Mouse (Mus musculus) adrenal gland, adult 18-20 months (tissue): ENCODE measurements at regions not wholly inside any gene's neighbourhood (a gene's known extent, or its start where the extent isn't known, plus 50 kb on each side); places are given as distances from the start of the nearest gene placed in this dataset.

ENCODE experiments used
- DNase-seq, 2 experiments: peaks; one replicate each; pipeline ENCODE4 v3.0.0; 2021 to 2022; ENCODE audit warnings: low spot score in 2 of 2

- DNase-seq, result no peak
Observed at GRCm38 (mm10) chr4:152948956-152949355, 471.3 kb upstream of the Kcnab2 start.

GRCm38 (mm10) chr4:152941159-152941558 is 463.5 kb upstream of the Kcnab2 start:
- no peak for DNase-seq

GRCm38 (mm10) chr4:152936614-152937013 is 458.9 kb upstream of the Kcnab2 start:
- no peak for DNase-seq

- DNase-seq, result no peak
Observed at GRCm38 (mm10) chr4:152935484-152935883, 457.8 kb upstream of the Kcnab2 start.

- DNase-seq, result no peak
Observed at GRCm38 (mm10) chr4:152928422-152928985, 450.8 kb upstream of the Kcnab2 start.

GRCm38 (mm10) chr4:152920261-152920660 is 442.6 kb upstream of the Kcnab2 start:
- no peak for DNase-seq

- no peak for DNase-seq
Observed at GRCm38 (mm10) chr4:152919851-152920250, 442.2 kb upstream of the Kcnab2 start.

- no peak for DNase-seq
Observed at GRCm38 (mm10) chr4:152916576-152916975, 438.9 kb upstream of the Kcnab2 start.

- DNase-seq, result no peak
Observed at GRCm38 (mm10) chr4:152913497-152913896, 435.8 kb upstream of the Kcnab2 start.

- DNase-seq, result no peak
Observed at GRCm38 (mm10) chr4:152912846-152913245, 435.2 kb upstream of the Kcnab2 start.

GRCm38 (mm10) chr4:152908235-152908634 is 430.6 kb upstream of the Kcnab2 start:
- DNase-seq, result no peak

GRCm38 (mm10) chr4:152902851-152903250 is 425.2 kb upstream of the Kcnab2 start:
- no peak for DNase-seq

GRCm38 (mm10) chr4:152900049-152900448 is 422.4 kb upstream of the Kcnab2 start:
- DNase-seq, result no peak

- no peak for DNase-seq
Observed at GRCm38 (mm10) chr4:152895076-152895475, 417.4 kb upstream of the Kcnab2 start.

- DNase-seq, result no peak
Observed at GRCm38 (mm10) chr4:152892997-152893396, 415.3 kb upstream of the Kcnab2 start.

GRCm38 (mm10) chr4:152889211-152889610 is 411.5 kb upstream of the Kcnab2 start:
- DNase-seq, result no peak

GRCm38 (mm10) chr4:152888306-152888705 is 410.6 kb upstream of the Kcnab2 start:
- no peak for DNase-seq

GRCm38 (mm10) chr4:152886773-152887172 is 409.1 kb upstream of the Kcnab2 start:
- no peak for DNase-seq

GRCm38 (mm10) chr4:152881433-152881930 is 403.8 kb upstream of the Kcnab2 start:
- no peak for DNase-seq

- no peak for DNase-seq
Observed at GRCm38 (mm10) chr4:152880368-152880767, 402.7 kb upstream of the Kcnab2 start.

GRCm38 (mm10) chr4:152878941-152879340 is 401.3 kb upstream of the Kcnab2 start:
- no peak for DNase-seq

GRCm38 (mm10) chr4:152878401-152878800 is 400.7 kb upstream of the Kcnab2 start:
- no peak for DNase-seq

- no peak for DNase-seq
Observed at GRCm38 (mm10) chr4:152870046-152870445, 392.4 kb upstream of the Kcnab2 start.
